In the genomic region with DNA sequence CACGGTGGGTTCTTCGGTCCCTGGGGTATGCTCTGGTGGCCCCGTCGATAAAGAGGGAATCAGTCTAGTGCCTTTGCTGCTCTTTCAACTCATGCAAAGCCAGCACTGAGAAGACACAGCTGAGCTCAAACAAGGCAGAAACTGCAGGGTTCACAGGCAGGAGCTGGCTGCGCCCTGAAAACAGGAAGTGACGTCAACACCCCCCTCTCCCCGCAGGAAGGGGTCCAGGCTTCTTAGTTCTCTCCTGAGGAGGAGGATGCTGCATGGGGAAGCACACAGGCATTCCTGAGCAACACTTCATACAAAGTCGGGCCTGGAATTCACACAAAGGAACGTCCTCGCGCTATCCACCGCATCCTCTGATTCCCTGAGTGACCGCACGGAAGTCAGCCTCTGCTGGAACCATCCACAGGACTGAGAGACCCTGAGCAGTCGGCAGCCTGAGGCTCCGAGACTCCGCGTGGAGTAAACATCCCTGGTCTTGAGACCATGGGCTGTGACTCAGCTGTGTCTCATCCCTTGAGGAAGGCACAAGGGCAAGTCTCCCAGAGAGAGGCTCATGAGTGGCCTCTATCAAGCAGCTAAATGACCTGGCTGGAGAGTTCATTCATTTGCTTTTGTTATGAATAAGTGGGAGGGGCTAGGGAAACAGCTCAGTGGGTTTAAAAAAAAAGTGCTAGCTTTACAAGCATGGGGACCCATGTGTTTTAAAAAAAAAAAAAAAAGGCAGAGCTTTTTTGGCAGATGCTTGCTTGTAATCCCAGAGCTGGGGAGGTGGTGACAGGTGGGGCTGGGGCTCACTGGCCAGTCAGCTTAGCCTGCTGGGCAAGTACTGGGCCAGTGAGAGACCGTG, we compare ENCODE assay signal across 10 mouse cellular contexts.
A peak's percentile ranks its signal among the peaks of the same experiment; 100 is the strongest.
DNase-seq lines count a peak whose midpoint lies in the region; ATAC-seq and TF ChIP-seq lines count a peak whose summit lies in the region.
"Had no signal": no experiment of that assay in that cellular context is flagged by ENCODE, and none has a peak within 500 bp of the region (broad histone marks: within the 10 kb centered on the region; RNA-seq: fewer than 3 reads in every experiment).

No protein-coding gene starts in this region.

- H3K9me3 ChIP-seq in intestine, postnatal 0 days (ENCODE audit: control insufficient read depth), result no peaks in the 10 kb centered on the region
- no peaks in the 10 kb centered on the region for H3K9me3 ChIP-seq in intestine, embryonic 15.5 days
- H3K9me3 ChIP-seq in hindbrain, embryonic 16.5 days (ENCODE audit: control insufficient read depth, low read length), result no peaks in the 10 kb centered on the region

- no peaks in the 10 kb centered on the region; the same call in 1 of the 2 replicates for H3K36me3 ChIP-seq in intestine, postnatal 0 days (ENCODE audit: control insufficient read depth, insufficient read depth)
- H3K36me3 ChIP-seq in intestine, embryonic 15.5 days, result no peaks in the 10 kb centered on the region
- H3K36me3 ChIP-seq in hindbrain, embryonic 16.5 days (ENCODE audit: control insufficient read depth, insufficient read depth, low read length), result no peaks in the 10 kb centered on the region
- peaks cover 2% of the 10 kb centered on the region; the same call in 1 of the 2 replicates for H3K36me3 ChIP-seq in splenic B cell, adult 2 months (ENCODE audit: control insufficient read depth, insufficient read depth, low read length, poor library complexity, severe bottlenecking)

- ATAC-seq in intestine, postnatal 0 days, result no peak
- ATAC-seq in intestine, embryonic 15.5 days, result no peak
- no peak for ATAC-seq in hindbrain, embryonic 16.5 days

- TF ChIP-seq CTCF in intestine, postnatal 0 days (IDR thresholded peaks at IDR 0.05; ENCODE audit: low read depth), result no peak

- no peak overlapping the region for H3K4me3 ChIP-seq in intestine, postnatal 0 days (ENCODE audit: low read depth, low read length)
- H3K4me3 ChIP-seq in intestine, embryonic 15.5 days (replicated peaks), result no peak overlapping the region
- H3K4me3 ChIP-seq in hindbrain, embryonic 16.5 days (ENCODE audit: low read length), result no peak overlapping the region
- H3K4me3 ChIP-seq: erythroblast, embryonic 14.5 days had no signal

- no peaks in the 10 kb centered on the region for H3K27me3 ChIP-seq in intestine, postnatal 0 days (replicated peaks; ENCODE audit: control insufficient read depth, insufficient read depth, low read length)
- H3K27me3 ChIP-seq in intestine, embryonic 15.5 days (replicated peaks), result no peaks in the 10 kb centered on the region
- no peaks in the 10 kb centered on the region for H3K27me3 ChIP-seq in hindbrain, embryonic 16.5 days (replicated peaks; ENCODE audit: control insufficient read depth, insufficient read depth, low read length)
- no peaks in the 10 kb centered on the region for H3K27me3 ChIP-seq in splenic B cell, adult 2 months (ENCODE audit: control insufficient read depth, insufficient read depth, low read length, poor library complexity, severe bottlenecking)

- H3K9ac ChIP-seq in intestine, postnatal 0 days (ENCODE audit: low read depth, low read length), result no peak overlapping the region
- H3K9ac ChIP-seq in intestine, embryonic 15.5 days, result no peak overlapping the region
- no peak overlapping the region for H3K9ac ChIP-seq in hindbrain, embryonic 16.5 days (ENCODE audit: low read depth, low read length)

- no peak overlapping the region for H3K27ac ChIP-seq in intestine, postnatal 0 days (ENCODE audit: low read depth, low read length)
- no peak overlapping the region for H3K27ac ChIP-seq in intestine, embryonic 15.5 days
- no peak overlapping the region for H3K27ac ChIP-seq in hindbrain, embryonic 16.5 days (ENCODE audit: low read depth, low read length)

- H3K4me1 ChIP-seq in intestine, postnatal 0 days (replicated peaks; ENCODE audit: control insufficient read depth, insufficient read depth, low read length), result no peaks in the 10 kb centered on the region
- H3K4me1 ChIP-seq in intestine, embryonic 15.5 days (replicated peaks), result no peaks in the 10 kb centered on the region
- H3K4me1 ChIP-seq in hindbrain, embryonic 16.5 days (ENCODE audit: control insufficient read depth, insufficient read depth, low read depth, low read length), result no peaks in the 10 kb centered on the region

- 75% methylated on average over 19 of the region's 19 CpGs for WGBS in intestine, postnatal 0 days
- 76% methylated on average over 19 of the region's 19 CpGs for WGBS in intestine, embryonic 15.5 days
- 77% methylated on average over 19 of the region's 19 CpGs for WGBS in hindbrain, embryonic 16.5 days

- DNase-seq in NIH3T3 (ENCODE audit: low read depth), result peak; percentile 9
- DNase-seq in splenic B cell, adult 2 months (ENCODE audit: low read depth, low spot score), result peak; percentile 75
- no peak for DNase-seq in frontal cortex, postnatal 25 days (ENCODE audit: low spot score in 2 of 2)
- no peak for DNase-seq in adrenal gland, postnatal 25 days
- no peak for DNase-seq in cerebellum, postnatal 14 days
- DNase-seq: adrenal gland, adult 2 months had no signal

- 0 out of 2 replicates have a peak overlapping the region, but pooled peaks have one; percentile 13 for H3K4me2 ChIP-seq in intestine, postnatal 0 days (replicated peaks; ENCODE audit: low read depth)
- H3K4me2 ChIP-seq in intestine, embryonic 15.5 days (replicated peaks), result no peak overlapping the region
- 0 out of 2 replicates have a peak overlapping the region, but pooled peaks have one; percentile 7 for H3K4me2 ChIP-seq in hindbrain, embryonic 16.5 days (ENCODE audit: low read length)

Comparison
In these comparisons a context has a peak if more than half of its experiments do, and no peak if none do; other contexts are left out.
1. DNase-seq: peak in NIH3T3 (single experiment) and splenic B cell, adult 2 months (single experiment); none in frontal cortex, postnatal 25 days (0 of 2), adrenal gland, postnatal 25 days (single experiment) and cerebellum, postnatal 14 days (0 of 2).